Mouse (Mus musculus): ENCODE measurements around the gene Osbpl7. TPM values are rescaled to one million over a fixed set of nuclear protein-coding genes. Genes with fewer than 3 reads are reported as not detected.

Osbpl7 gene
- total RNA-seq, 1 experiment, result 6.6 TPM

DNA sequence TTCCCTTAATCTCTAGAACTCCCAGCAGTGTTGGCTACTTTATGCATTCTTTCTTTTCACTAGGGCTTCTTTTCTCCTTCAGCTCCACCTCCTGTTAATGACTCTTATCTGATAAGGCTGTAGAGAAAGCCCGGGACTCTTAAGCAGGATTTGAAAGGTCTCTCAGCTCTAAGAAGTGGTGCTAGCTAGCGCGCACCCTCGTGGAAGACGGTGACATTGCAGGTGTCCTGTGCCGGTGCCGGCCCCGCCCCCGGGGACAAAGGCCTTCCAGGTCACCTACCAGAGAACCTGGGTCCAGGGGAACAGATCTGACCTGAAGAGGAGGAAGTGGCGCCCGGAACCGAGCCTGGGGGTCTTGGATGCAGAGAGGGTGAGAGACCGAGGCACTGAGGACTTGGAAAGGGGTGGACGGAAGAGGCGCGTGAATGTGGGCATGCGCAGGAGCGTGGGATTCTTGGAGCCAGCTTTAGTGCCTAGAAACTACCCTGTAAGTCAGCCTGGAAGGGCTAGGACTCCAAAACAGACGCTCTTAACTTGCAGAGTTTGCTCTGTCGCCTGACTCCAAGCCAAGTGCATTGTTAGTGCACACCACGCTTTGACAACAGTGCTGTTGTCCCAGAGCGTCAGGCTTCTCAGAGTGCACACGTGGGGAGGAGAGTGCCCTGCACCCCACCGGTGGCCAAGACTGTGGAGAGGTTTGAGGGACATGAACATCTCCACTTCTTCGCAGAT is 20.6 kb upstream of the Osbpl7 start, which contains the start of gene Scrn2:
Scrn2 (plus strand) TSS at position 253 of the 732 bp plus-strand sequence.
- TF ChIP-seq HCFC1 (IDR thresholded peaks at IDR 0.05; ENCODE audit: borderline replicate concordance, insufficient read depth, low read length) (peak; percentile 33; the same call in 1 of the 2 replicates), MAFK (IDR thresholded peaks at IDR 0.05; ENCODE audit: insufficient read depth, low read depth, low read length) (no peak), ZNF384 (IDR thresholded peaks at IDR 0.05; ENCODE audit: low read depth, low read length) (no peak)
- H3K9ac ChIP-seq (ENCODE audit: insufficient read depth, low read depth, low read length, poor library complexity, severe bottlenecking), result peak within 1 kb of the TSS; percentile 72
- peaks cover 3 to 8% of the 10 kb centered on the region in 2 experiments; a peak in 3 of 4 replicates for H3K4me1 ChIP-seq (ENCODE audit: control insufficient read depth in 2 of 2, insufficient read depth in 2 of 2, low read length in 2 of 2, poor library complexity in 1 of 2)
- no peak within 1 kb of the TSS for H3K27ac ChIP-seq (ENCODE audit: insufficient read depth, low read depth, low read length, poor library complexity, severe bottlenecking)
- in situ Hi-C loops (cut with MboI; ENCODE audit: low sequenced_read_pairs in 2 of 2, unreplicated experiment in 2 of 2), result no loop called here
- DNase-seq (ENCODE audit: low read depth, low spot score), result peak; percentile 86
- no peaks in the 10 kb centered on the region for H3K9me3 ChIP-seq (ENCODE audit: control insufficient read depth, insufficient read depth, low read depth, low read length)
- H3K4me3 ChIP-seq (ENCODE audit: insufficient read depth in 1 of 2, low read depth in 1 of 2, low read length in 2 of 2, poor library complexity in 1 of 2, severe bottlenecking in 1 of 2), result peak within 1 kb of the TSS; percentile 65 to 69
- H3K36me3 ChIP-seq (ENCODE audit: control insufficient read depth, insufficient read depth, low read length, poor library complexity, severe bottlenecking), result peaks cover 6% of the 10 kb centered on the region; the same call in 1 of the 2 replicates

DNA sequence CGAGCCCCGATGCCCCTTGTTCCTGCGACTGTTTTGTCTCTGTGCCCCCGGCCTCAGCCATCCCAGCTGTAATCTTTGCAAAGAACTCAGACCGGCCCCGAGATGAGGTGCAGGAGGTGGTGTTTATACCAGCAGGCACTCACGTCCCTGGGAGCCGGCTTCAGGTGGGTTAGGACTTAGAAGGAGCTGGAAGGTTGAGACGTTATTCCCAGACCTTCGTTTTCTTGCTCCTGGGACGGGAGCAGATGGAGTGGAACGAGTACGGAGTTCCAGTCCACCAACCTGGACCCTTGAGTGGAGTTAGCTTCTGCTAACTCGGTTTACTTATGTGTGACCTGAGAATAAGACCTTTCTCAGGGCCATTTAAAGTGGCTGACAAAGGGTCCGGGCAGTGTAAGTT is 20.0 kb upstream of the Osbpl7 start:
- no peaks in the 10 kb centered on the region for H3K9me3 ChIP-seq (ENCODE audit: control insufficient read depth, insufficient read depth, low read depth, low read length)
- peak overlapping the region; percentile 65 to 69 for H3K4me3 ChIP-seq (ENCODE audit: insufficient read depth in 1 of 2, low read depth in 1 of 2, low read length in 2 of 2, poor library complexity in 1 of 2, severe bottlenecking in 1 of 2)
- H3K36me3 ChIP-seq (ENCODE audit: control insufficient read depth, insufficient read depth, low read length, poor library complexity, severe bottlenecking), result peaks cover 4% of the 10 kb centered on the region; the same call in 1 of the 2 replicates
- in situ Hi-C loops (cut with MboI; ENCODE audit: low sequenced_read_pairs in 2 of 2, unreplicated experiment in 2 of 2), result no loop called here
- TF ChIP-seq ZC3H11A (IDR thresholded peaks at IDR 0.05; ENCODE audit: borderline replicate concordance, low read depth, low read length) (no peak), MAFK (IDR thresholded peaks at IDR 0.05; ENCODE audit: insufficient read depth, low read depth, low read length) (no peak), ZNF384 (IDR thresholded peaks at IDR 0.05; ENCODE audit: low read depth, low read length) (no peak), HCFC1 (IDR thresholded peaks at IDR 0.05; ENCODE audit: borderline replicate concordance, insufficient read depth, low read length) (no peak), CHD2 (IDR thresholded peaks at IDR 0.05; ENCODE audit: low read depth, low read length) (no peak)
- no peak for DNase-seq (ENCODE audit: low read depth, low spot score)
- peak overlapping the region; percentile 23; the same call in 1 of the 2 replicates for H3K9ac ChIP-seq (ENCODE audit: insufficient read depth, low read depth, low read length, poor library complexity, severe bottlenecking)
- no peak overlapping the region for H3K27ac ChIP-seq (ENCODE audit: insufficient read depth, low read depth, low read length, poor library complexity, severe bottlenecking)
- peaks cover under 1 to 2% of the 10 kb centered on the region in 2 experiments; a peak in 1 of 4 replicates for H3K4me1 ChIP-seq (ENCODE audit: control insufficient read depth in 2 of 2, insufficient read depth in 2 of 2, low read length in 2 of 2, poor library complexity in 1 of 2)

DNA sequence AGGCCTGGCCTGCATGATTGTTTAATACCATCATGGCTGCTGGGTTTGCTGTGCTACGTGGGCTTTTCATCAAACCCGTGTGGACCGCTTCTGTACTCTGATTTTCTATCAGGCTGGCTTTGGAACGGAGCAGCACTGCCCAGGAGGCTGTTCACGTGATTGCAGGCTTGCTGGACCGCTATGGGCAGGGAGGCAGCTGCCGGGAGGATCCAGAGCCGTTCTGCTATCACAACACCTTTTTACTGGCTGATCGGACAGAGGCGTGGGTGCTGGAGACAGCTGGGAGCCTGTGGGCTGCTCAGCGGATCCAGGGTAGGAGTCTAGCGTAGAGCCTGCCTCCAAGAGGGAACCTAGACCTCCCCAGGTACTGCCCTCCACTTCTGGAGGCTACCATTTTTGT is 18.5 kb upstream of the Osbpl7 start:
- no peak for DNase-seq (ENCODE audit: low read depth, low spot score)
- Histone ChIP-seq H3K36me3 (ENCODE audit: control insufficient read depth, insufficient read depth, low read length, poor library complexity, severe bottlenecking) (peaks cover 4% of the 10 kb centered on the region; the same call in 1 of the 2 replicates), H3K4me1 (ENCODE audit: control insufficient read depth in 2 of 2, insufficient read depth in 2 of 2, low read length in 2 of 2, poor library complexity in 1 of 2) (0 out of 4 replicates have a peak, but pooled peaks cover 0 to 2% of the 10 kb centered on the region in 2 experiments), H3K9me3 (ENCODE audit: control insufficient read depth, insufficient read depth, low read depth, low read length) (no peaks in the 10 kb centered on the region), H3K27ac (ENCODE audit: insufficient read depth, low read depth, low read length, poor library complexity, severe bottlenecking) (no peak overlapping the region), H3K4me3 (ENCODE audit: insufficient read depth in 1 of 2, low read depth in 1 of 2, low read length in 2 of 2, poor library complexity in 1 of 2, severe bottlenecking in 1 of 2) (no peak overlapping the region), H3K9ac (ENCODE audit: insufficient read depth, low read depth, low read length, poor library complexity, severe bottlenecking) (no peak overlapping the region)
- in situ Hi-C loops (cut with MboI; ENCODE audit: low sequenced_read_pairs in 2 of 2, unreplicated experiment in 2 of 2), result no loop called here
- TF ChIP-seq ZC3H11A (IDR thresholded peaks at IDR 0.05; ENCODE audit: borderline replicate concordance, low read depth, low read length) (no peak), HCFC1 (IDR thresholded peaks at IDR 0.05; ENCODE audit: borderline replicate concordance, insufficient read depth, low read length) (no peak), CHD2 (IDR thresholded peaks at IDR 0.05; ENCODE audit: low read depth, low read length) (no peak), ZNF384 (IDR thresholded peaks at IDR 0.05; ENCODE audit: low read depth, low read length) (no peak), MAFK (IDR thresholded peaks at IDR 0.05; ENCODE audit: insufficient read depth, low read depth, low read length) (no peak)

DNA sequence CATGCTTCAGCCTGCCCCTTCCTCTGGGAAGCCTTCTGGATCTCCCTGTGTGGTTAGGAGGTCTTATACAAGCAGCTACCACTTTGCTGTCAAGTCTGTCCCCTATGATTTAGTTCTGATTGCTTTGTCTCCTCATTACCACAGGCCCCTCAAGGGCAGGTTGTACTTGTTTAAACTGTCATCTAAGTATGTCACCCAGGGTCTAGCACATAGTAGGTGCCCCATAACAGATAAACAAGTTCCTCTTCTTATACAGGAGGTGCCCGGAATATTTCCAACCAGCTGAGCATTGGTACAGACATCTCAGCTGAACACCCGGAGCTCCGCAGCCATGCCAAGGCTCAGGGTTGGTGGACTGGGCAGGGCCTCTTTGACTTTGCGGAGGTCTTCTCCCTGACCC is 17.9 kb upstream of the Osbpl7 start:
- no peak overlapping the region for H3K4me3 ChIP-seq (ENCODE audit: insufficient read depth in 1 of 2, low read depth in 1 of 2, low read length in 2 of 2, poor library complexity in 1 of 2, severe bottlenecking in 1 of 2)

More for the DNA sequence above, 17.9 kb upstream of the Osbpl7 start:
- H3K9ac ChIP-seq (ENCODE audit: insufficient read depth, low read depth, low read length, poor library complexity, severe bottlenecking), result no peak overlapping the region
- peaks cover 4% of the 10 kb centered on the region; the same call in 1 of the 2 replicates for H3K36me3 ChIP-seq (ENCODE audit: control insufficient read depth, insufficient read depth, low read length, poor library complexity, severe bottlenecking)
- DNase-seq (ENCODE audit: low read depth, low spot score), result no peak
- no peak for TF ChIP-seq ZC3H11A (IDR thresholded peaks at IDR 0.05; ENCODE audit: borderline replicate concordance, low read depth, low read length)
- TF ChIP-seq ZNF384 (IDR thresholded peaks at IDR 0.05; ENCODE audit: low read depth, low read length), result no peak
- TF ChIP-seq HCFC1 (IDR thresholded peaks at IDR 0.05; ENCODE audit: borderline replicate concordance, insufficient read depth, low read length), result no peak
- no peak for TF ChIP-seq CHD2 (IDR thresholded peaks at IDR 0.05; ENCODE audit: low read depth, low read length)
- TF ChIP-seq MAFK (IDR thresholded peaks at IDR 0.05; ENCODE audit: insufficient read depth, low read depth, low read length), result no peak
- no peak overlapping the region for H3K27ac ChIP-seq (ENCODE audit: insufficient read depth, low read depth, low read length, poor library complexity, severe bottlenecking)
- H3K9me3 ChIP-seq (ENCODE audit: control insufficient read depth, insufficient read depth, low read depth, low read length), result no peaks in the 10 kb centered on the region
- 0 out of 4 replicates have a peak, but pooled peaks cover 0 to 2% of the 10 kb centered on the region in 2 experiments for H3K4me1 ChIP-seq (ENCODE audit: control insufficient read depth in 2 of 2, insufficient read depth in 2 of 2, low read length in 2 of 2, poor library complexity in 1 of 2)
- in situ Hi-C loops (cut with MboI; ENCODE audit: low sequenced_read_pairs in 2 of 2, unreplicated experiment in 2 of 2), result no loop called here
